Mouse (Mus musculus) small intestine, adult 2 months (tissue): Measurements from ENCODE around the gene Rpa1.

ENCODE experiments used
- CTCF ChIP-seq: fragments of 200-500 bp; IDR thresholded peaks from 2 replicates; pipeline ENCODE4 v1.5.1; 2012; ENCODE audit warnings: low read depth, mild to moderate bottlenecking, control low read depth, inconsistent platforms, low read length, moderate library complexity, mixed read lengths; ENCODE audit not compliant: insufficient replicate concordance, insufficient read length; ENCODE audit errors: extremely low read depth
- POLR2A ChIP-seq: fragments of 200-500 bp; IDR thresholded peaks from 2 replicates; pipeline ENCODE4 v1.6.1; 2012; ENCODE audit warnings: low read depth, mild to moderate bottlenecking, control low read depth, inconsistent platforms, low read length, moderate library complexity

GRCm38 (mm10) chr11:75347188-75347585 lies 937 bp downstream of the Rpa1 start:
- TF ChIP-seq CTCF: no peak
- TF ChIP-seq POLR2A: no peak
